ENCODE assay signal across 22 mouse cellular contexts in the genomic region with DNA sequence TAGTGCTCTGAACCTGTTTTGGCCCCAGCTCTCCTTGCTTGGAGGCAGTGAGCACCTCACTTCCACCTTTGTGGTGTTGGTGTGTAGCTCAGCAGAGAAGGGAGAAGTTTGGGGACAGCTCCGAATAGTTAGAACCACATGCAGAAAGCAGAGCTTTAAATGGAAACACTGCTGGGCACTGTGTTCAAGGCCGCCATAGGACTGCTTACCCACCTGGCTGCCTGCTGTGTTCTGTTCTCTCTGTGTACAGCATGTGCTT. TPM values are rescaled to one million over a fixed set of nuclear protein-coding genes. Genes with fewer than 3 reads are reported as not detected.
DNase-seq lines count a peak whose midpoint lies in the region; ATAC-seq and TF ChIP-seq lines count a peak whose summit lies in the region.
"Had no signal": no experiment of that assay in that cellular context is flagged by ENCODE, and none has a peak within 500 bp of the region (broad histone marks: within the 10 kb centered on the region; RNA-seq: fewer than 3 reads in every experiment).

No protein-coding gene starts in this region.

- H3K36me3 ChIP-seq in heart, postnatal 0 days (replicated peaks; ENCODE audit: control insufficient read depth, insufficient read depth, low read length) = peaks cover 18% of the 10 kb centered on the region

- TF ChIP-seq CTCF in gastrocnemius, adult 2 months (IDR thresholded peaks at IDR 0.05) = no peak
- no peak for TF ChIP-seq CTCF in heart, postnatal 0 days (IDR thresholded peaks at IDR 0.05; ENCODE audit: low read depth)
- no peak for TF ChIP-seq CTCF in left cerebral cortex, adult 2 months (IDR thresholded peaks at IDR 0.05)

- H3K4me1 ChIP-seq in heart, postnatal 0 days (ENCODE audit: control insufficient read depth, insufficient read depth) = peaks cover 7% of the 10 kb centered on the region; the same call in 1 of the 2 replicates
- peaks cover 26% of the 10 kb centered on the region for H3K4me1 ChIP-seq in brown adipose tissue, adult 24 weeks (ENCODE audit: control insufficient read depth, insufficient read depth, insufficient read length, low read length)

- H3K27ac ChIP-seq in gastrocnemius, adult 2 months = peak overlapping the region; percentile 48; the same call in 1 of the 2 replicates
- peak overlapping the region; percentile 75 for H3K27ac ChIP-seq in heart, postnatal 0 days (ENCODE audit: low read depth)
- H3K27ac ChIP-seq in left cerebral cortex, adult 2 months = peak overlapping the region; percentile 44
- peak overlapping the region; percentile 77; the same call in 1 of the 2 replicates for H3K27ac ChIP-seq in brown adipose tissue, adult 24 weeks (replicated peaks; ENCODE audit: low read depth, low read length)
- H3K27ac ChIP-seq: embryonic facial prominence, embryonic 15.5 days; macrophage; stomach, embryonic 15.5 days had no signal

- ATAC-seq in heart, postnatal 0 days (ENCODE audit: insufficient read depth, low read depth) = no peak
- ATAC-seq: activated CD4-positive, CD25-positive, alpha-beta regulatory T cell, adult 4 months; forebrain, embryonic 16.5 days had no signal

- no peaks in the 10 kb centered on the region for H3K27me3 ChIP-seq in heart, postnatal 0 days (ENCODE audit: control insufficient read depth, insufficient read depth, low read length)
- H3K27me3 ChIP-seq: embryonic facial prominence, embryonic 15.5 days; stomach, embryonic 15.5 days had no signal

- 81% methylated on average over 2 of the region's 2 CpGs for WGBS in heart, postnatal 0 days

- H3K9me3 ChIP-seq in heart, postnatal 0 days (replicated peaks; ENCODE audit: control insufficient read depth, low read length) = no peaks in the 10 kb centered on the region
- H3K9me3 ChIP-seq: embryonic facial prominence, embryonic 15.5 days; stomach, embryonic 15.5 days had no signal

- no peak overlapping the region for H3K4me3 ChIP-seq in gastrocnemius, adult 2 months
- H3K4me3 ChIP-seq in heart, postnatal 0 days (ENCODE audit: low read depth, low read length) = no peak overlapping the region
- H3K4me3 ChIP-seq in left cerebral cortex, adult 2 months = no peak overlapping the region
- H3K4me3 ChIP-seq in brown adipose tissue, adult 24 weeks (ENCODE audit: insufficient read depth, low read depth, low read length) = no peak overlapping the region
- H3K4me3 ChIP-seq: embryonic facial prominence, embryonic 15.5 days; stomach, embryonic 15.5 days had no signal

- intact Hi-C loops in gastrocnemius, adult 2 months (cut with DNase I) = loop anchor here (5.0 kb wide), 1 partner anchor 47 kb away; the partner anchor contains the start of genes Gm49711, Mrps6 and Slc5a3
- intact Hi-C loops in heart, postnatal 14 days (cut with DNase I) = loop anchor here (5.0 kb wide), 1 partner anchor 167 kb away; no protein-coding TSS in a partner anchor
- intact Hi-C loops in left cerebral cortex, adult 2 months (cut with DNase I) = loop anchor here (2.0 kb wide), 1 partner anchor 45 kb away; the partner anchor contains the start of genes Gm49711, Mrps6 and Slc5a3
- intact Hi-C loops in left cerebral cortex, postnatal 36 days (cut with DNase I) = loop anchor here (5.0 kb wide), 1 partner anchor 47 kb away; the partner anchor contains the start of genes Gm49711, Mrps6 and Slc5a3

- no peak for DNase-seq in gastrocnemius, adult 2 months
- no peak for DNase-seq in gastrocnemius, postnatal 4 days (ENCODE audit: low spot score in 2 of 2)
- no peak for DNase-seq in heart, postnatal 0 days (ENCODE audit: low spot score)
- DNase-seq in heart, postnatal 14 days = no peak
- no peak for DNase-seq in left cerebral cortex, adult 2 months (ENCODE audit: extremely low spot score in 1 of 2, low spot score in 2 of 2)
- no peak for DNase-seq in left cerebral cortex, postnatal 36 days (ENCODE audit: low spot score in 2 of 2)
- no peak for DNase-seq in retina, postnatal 1 day
- DNase-seq: cerebellum, adult 9-10 months; layer of hippocampus, adult 9-11 months; liver; lung, adult 2 months; spleen, adult 18-20 months; thymus, postnatal 14 days had no signal

- H3K9ac ChIP-seq in heart, postnatal 0 days (replicated peaks; ENCODE audit: low read depth, low read length) = no peak overlapping the region
- H3K9ac ChIP-seq: embryonic facial prominence, embryonic 15.5 days; stomach, embryonic 15.5 days had no signal

- H3K4me2 ChIP-seq in heart, postnatal 0 days (ENCODE audit: low read depth, low read length) = no peak overlapping the region
- H3K4me2 ChIP-seq: embryonic facial prominence, embryonic 15.5 days; stomach, embryonic 15.5 days had no signal

- TF ChIP-seq EP300 in heart, postnatal 0 days (IDR thresholded peaks at IDR 0.05; ENCODE audit: low read depth) = no peak

RNA-seq across cellular contexts. Expression of gene Slc5a3, which starts 46.1 kb away (rescaled TPM):
- total RNA-seq in gastrocnemius, adult 2 months (2021) = 1 to 10 TPM; 2.3 to 7.8 TPM
- 1 to 10 TPM; 5.2 to 8.8 TPM for total RNA-seq in gastrocnemius, postnatal 4 days (2021)
- 4.2 and 13.9 TPM in 2 replicates for total RNA-seq in heart, postnatal 0 days (2014; rRNA removed; ENCODE audit: low replicate concordance)
- 1.5 TPM in 2 replicates for polyA plus RNA-seq in heart, postnatal 0 days (2015; fragmentation: Nextera tagmentation; extraction: Ambion mirVana)
- total RNA-seq in heart, postnatal 14 days (2021) = 1 to 10 TPM; 5.4 to 6.2 TPM
- total RNA-seq in left cerebral cortex, adult 2 months (2021) = 10 to 100 TPM; 33.3 to 33.5 TPM
- total RNA-seq in left cerebral cortex, postnatal 36 days (2021) = 10 to 100 TPM; 20.3 to 27.8 TPM
- 9.0 and 12.6 TPM in 2 replicates for polyA plus RNA-seq in brown adipose tissue, adult 24 weeks (2012; ENCODE audit: insufficient read depth, insufficient read length, missing spikeins)

RNA-seq across cellular contexts. Expression of gene Gm49711, which starts 46.1 kb away (rescaled TPM):
- not detected for total RNA-seq in gastrocnemius, adult 2 months (2021)
- total RNA-seq in gastrocnemius, postnatal 4 days (2021) = under 1 TPM in 1 of 2 experiments, not detected in 1; 0.32 TPM
- not detected in 2 replicates for total RNA-seq in heart, postnatal 0 days (2014; rRNA removed; ENCODE audit: low replicate concordance)
- polyA plus RNA-seq in heart, postnatal 0 days (2015; fragmentation: Nextera tagmentation; extraction: Ambion mirVana) = 0.20 TPM in 1 of 2 replicates, not detected in the other
- not detected for total RNA-seq in heart, postnatal 14 days (2021)
- total RNA-seq in left cerebral cortex, adult 2 months (2021) = under 1 TPM in 1 of 2 experiments, not detected in 1; 0.35 TPM
- not detected for total RNA-seq in left cerebral cortex, postnatal 36 days (2021)
- not detected in 2 replicates for polyA plus RNA-seq in brown adipose tissue, adult 24 weeks (2012; ENCODE audit: insufficient read depth, insufficient read length, missing spikeins)
- total RNA-seq: adrenal gland, postnatal 25 days; gastrocnemius, adult 18-20 months; neutrophil, adult 5-6 weeks had no signal
- polyA plus RNA-seq: activated CD4-positive, CD25-positive, alpha-beta regulatory T cell, adult 4 months; lung, adult 2 months; macrophage; stomach, embryonic 15.5 days had no signal

RNA-seq across cellular contexts. Expression of gene Mrps6, which starts 46.2 kb away (rescaled TPM):
- total RNA-seq in gastrocnemius, adult 2 months (2021) = 10 to 100 TPM; 25.7 to 29.4 TPM
- total RNA-seq in gastrocnemius, postnatal 4 days (2021) = 10 to 100 TPM; 20.9 to 23.8 TPM
- total RNA-seq in heart, postnatal 0 days (2014; rRNA removed; ENCODE audit: low replicate concordance) = 17.7 and 43.7 TPM in 2 replicates
- 115 and 121 TPM in 2 replicates for polyA plus RNA-seq in heart, postnatal 0 days (2015; fragmentation: Nextera tagmentation; extraction: Ambion mirVana)
- total RNA-seq in heart, postnatal 14 days (2021) = 10 to 100 TPM; 48.8 to 55.5 TPM
- total RNA-seq in left cerebral cortex, adult 2 months (2021) = 10 to 100 TPM; 45.7 to 49.9 TPM
- total RNA-seq in left cerebral cortex, postnatal 36 days (2021) = 10 to 100 TPM; 44.1 to 53.2 TPM
- 108 and 144 TPM in 2 replicates for polyA plus RNA-seq in brown adipose tissue, adult 24 weeks (2012; ENCODE audit: insufficient read depth, insufficient read length, missing spikeins)
